Mouse (Mus musculus) lung, postnatal 14 days (tissue): ENCODE data around the gene Ccdc54.

ENCODE experiments used
- DNase-seq: peaks from one replicate; pipeline ENCODE4 v3.0.0; 2021

Ccdc54 gene

DNA sequence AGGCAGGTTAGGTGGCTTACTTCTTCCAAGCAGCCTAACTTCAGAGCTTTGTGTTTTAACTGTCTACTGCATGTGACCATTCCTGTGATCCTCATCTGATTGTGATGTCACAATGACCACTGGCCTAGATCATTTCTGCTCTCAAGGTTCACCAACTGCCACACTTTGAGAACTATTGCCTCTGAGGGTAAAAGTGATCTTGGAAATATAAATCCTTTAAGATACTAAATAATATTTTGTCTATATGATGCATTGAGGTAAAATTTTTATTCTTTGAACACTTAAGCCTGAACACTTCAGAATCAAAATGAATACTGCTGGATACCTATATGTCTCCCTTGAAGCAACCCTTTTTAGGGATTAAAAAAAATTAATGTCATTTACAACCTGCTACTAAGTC, at the start of gene Ccdc54:
Gene Ccdc54, minus strand, starts transcription at position 101 of the 400 bp plus-strand sequence.
- DNase-seq = no peak

DNA sequence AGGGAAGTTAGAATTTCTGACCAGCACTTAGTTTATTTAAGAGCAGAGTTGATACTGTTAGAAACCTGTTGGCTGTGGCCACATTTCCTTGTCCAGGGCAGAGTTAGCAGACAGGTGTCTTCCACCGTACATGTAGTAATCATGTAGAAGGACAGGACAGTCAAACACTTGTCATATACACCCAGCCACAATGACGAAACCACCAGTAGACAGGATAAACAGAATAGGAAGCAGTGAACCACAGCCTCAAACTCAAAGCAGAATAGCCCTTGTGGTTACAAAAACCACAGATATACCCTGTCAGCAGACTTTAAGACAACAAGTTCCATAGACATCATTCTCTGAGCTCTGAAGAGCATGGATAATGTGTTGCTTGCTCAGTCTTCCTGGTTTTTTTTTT, 41.6 kb upstream of the Ccdc54 start:
- DNase-seq = no peak

DNA sequence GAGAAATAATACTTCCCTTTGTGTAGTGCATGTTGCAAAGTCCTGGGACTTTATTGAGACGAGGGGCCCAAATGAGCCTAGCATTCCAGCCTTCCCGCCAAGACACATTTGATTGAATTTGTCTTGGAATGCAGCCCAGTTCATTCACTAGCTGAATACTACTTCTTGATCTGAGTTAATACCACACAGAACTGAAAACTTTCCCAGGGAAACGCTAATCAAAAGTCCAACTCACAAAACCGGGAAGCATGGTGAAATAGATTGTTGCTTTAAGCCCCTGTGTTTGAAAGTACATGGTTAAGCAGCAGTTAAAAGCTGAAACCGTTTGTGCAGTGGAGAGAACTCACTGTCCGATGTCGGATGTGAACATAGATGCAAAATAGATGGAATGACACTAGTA, 24.6 kb upstream of the Ccdc54 start:
- DNase-seq = no peak

DNA sequence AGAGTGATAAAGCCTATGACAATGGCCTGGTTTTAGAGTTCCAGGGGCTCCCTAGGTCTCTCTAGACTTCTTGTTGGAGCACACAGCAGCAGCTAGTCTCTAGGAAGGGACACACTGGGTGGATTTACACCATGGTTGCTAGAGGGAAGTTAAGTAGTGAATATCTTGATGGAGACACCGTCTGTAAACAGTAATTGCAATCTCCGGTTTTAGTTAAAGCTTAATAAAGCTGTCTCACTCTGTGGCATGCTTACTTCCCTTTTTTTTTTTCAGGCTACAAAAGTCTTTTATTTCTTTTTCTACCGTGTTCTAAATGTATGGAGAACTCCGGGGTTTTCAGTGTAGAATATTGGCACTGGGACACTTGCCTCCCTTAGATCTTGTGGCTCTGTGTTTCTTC, 22.0 kb upstream of the Ccdc54 start:
- DNase-seq = no peak

DNA sequence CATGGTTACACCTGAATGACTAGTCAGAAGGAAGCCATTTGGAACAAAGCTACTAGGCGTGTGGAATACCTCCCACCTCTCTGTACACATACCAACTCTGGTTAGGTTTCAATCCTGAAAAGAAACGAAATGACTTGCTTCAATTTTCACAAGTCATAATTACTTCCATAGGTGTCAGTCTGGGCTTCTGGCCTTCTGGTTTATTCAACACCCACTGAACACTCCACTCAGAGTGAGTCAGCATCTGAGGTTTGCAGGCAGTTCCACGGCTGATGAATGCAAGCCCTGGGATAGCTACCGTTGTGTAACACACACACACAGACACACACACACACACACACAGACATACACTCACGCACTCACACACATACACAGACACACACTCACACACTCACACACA, 19.6 kb upstream of the Ccdc54 start:
- DNase-seq = no peak

DNA sequence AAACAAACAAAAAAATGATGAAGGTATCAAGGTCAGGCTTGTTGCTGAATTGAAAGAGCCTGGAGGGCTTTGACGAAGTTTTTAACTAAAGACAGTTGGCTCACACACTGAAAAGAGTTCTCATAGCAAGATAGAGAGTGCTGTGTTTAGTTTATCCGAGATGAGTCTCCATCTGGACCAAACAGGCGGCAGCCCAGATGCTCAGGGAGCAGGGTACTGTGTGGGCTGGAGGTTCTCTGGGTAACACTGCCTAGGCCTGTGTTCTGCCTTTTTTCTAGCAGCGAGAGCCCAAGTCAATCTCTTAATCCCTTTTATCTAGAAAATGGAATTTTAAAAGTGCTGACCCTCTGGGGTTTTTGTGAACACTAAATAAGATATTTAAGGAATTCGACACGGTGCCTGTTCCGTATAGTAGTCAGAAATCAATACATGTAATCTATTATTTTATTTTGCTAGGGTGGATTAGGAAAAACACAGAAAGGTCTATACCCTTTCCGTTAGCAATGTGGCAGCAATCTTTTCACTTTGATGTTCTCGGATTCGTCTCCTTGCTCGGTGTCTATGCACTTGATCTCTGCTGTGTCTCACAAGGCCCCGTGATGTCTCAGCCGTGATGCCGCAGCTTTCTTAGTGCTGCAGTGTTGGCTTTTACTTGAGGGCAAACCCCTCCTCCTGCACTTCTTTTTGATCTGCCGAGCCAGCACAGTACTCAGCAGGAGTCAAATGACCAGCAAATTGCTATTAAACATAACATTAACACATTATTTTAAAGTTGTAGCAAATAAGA, 17.0 kb upstream of the Ccdc54 start:
- no peak for DNase-seq

DNA sequence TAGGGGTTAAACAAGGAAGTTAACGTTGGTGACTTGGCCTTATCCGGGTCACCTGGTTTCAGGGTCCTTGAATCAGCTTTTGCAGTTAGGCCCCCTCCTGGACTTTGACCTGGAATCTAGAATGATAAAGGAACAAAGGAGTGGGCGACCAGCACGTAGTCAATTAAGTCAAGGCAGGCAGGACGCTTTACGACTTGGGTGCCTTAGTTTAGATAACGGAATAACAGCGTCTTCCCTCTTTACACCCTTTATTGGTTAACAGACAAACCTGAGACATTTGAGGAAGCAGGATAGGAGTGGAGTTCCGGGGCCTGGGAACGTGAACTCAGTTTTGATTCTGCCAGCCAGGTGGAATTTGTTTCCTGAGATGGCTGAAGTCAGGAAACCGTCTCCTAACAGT, 13.9 kb upstream of the Ccdc54 start:
- DNase-seq = no peak

DNA sequence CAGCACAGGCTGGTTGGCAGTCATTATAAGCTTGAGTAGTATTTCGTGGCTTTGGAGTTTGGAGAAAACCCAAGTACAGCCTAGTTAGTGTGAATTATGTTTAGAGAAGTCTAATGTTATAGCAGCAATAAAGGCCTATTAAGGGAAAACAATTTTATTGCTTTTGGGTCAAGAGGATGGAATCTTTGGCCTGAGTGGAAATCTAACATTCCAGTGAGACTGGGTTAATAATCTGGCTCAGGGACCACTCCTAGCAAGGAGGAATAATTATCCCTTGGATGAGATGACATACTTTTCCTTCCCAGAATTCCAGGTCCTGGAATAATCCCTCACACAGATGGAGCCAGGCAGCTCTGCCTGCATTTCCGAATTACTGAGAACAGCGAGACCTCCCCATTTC, 11.0 kb upstream of the Ccdc54 start:
- DNase-seq = no peak

DNA sequence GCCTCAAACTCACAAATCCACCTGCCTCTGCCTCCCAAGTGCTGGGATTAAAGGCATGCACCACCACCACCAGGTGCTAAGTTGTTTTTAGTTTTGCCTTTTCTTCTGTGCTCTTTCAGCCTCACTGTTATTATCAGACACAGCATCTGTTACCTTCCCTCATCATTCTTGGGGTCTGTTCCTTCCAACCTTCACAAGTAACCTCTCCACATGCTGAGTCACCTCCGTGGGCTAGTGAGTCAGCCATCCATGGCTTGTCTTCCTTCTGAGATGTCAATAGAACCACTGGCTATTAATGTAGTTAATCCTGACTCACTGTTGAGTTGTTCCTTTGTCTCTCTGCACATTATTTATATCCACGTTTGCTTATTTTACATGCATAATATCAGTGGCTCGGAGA, 9.7 kb upstream of the Ccdc54 start:
- no peak for DNase-seq

DNA sequence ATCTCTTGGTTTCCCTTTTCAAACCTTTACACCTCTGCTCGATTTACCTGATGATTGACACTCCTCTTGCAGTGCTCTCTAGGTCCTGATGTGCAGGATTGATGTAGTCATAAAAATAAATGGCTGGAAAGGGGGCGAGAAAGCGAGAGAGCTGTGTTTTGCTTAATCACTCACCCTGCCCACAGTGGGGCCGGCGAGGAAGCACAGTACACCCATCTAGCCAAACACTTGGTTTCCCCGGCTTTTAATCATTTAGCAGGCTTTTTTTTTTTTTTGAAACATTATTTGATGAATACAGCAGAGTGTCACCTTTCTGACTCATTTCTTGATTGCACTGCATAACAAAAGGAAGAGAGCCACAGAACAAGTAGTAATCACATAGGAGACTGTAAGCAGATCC, 5.7 kb upstream of the Ccdc54 start:
- DNase-seq = no peak

DNA sequence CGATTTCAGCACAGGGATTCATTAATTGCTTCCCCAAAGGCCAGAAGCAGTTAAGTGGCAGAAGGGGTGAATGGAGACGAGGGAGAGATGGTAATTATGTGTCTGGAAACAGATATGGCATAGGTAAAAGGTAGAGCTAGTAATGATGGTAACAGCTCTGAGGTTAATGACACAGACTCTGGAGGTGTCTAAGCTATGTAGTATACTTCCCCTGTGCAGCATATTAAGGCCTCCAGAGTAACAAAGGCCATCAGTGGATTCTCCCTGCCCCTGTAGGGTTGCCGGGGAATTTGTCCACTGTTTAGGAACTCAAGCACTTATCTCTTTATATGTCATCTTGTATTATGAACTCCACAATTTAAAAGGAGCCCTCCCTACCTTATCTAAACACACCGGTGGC, 5.2 kb upstream of the Ccdc54 start:
- no peak for DNase-seq

DNA sequence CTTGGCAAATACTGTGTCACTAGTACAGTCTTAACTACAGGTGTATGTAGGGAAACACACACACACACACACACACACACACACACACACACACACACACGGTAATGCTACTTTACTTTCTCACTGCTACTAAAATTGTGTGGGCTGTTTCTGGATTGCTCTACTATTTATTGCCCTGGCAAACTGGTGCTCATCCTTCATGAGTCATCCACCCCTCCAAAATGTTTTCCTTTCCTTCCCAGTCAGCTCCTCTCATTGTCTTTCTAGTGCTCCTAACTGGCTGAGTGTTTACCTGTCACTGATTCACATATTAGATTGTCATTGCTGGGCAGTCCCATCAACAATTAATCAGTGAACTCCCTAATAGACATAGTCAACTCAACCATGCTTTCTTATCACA, 3.9 kb upstream of the Ccdc54 start:
- DNase-seq = no peak

DNA sequence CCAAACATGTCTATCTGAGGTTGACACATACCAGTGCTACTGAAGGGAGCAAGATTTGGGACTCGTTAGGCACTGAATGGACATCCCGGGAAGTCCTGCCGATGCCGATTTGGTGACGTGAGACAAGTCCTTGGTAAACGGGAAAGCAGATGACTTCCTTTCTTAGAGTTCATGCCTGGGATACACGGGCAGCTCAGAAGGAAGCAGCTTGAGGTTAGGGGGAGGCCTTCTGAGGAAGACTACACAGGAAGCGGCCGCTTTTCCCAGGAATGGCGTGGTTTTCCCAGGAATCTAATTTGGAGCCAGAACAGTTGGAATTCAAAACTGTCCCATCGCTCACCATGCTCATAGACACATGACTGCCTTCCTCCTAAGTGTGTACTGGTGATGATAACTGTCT, 2.4 kb upstream of the Ccdc54 start:
- no peak for DNase-seq

DNA sequence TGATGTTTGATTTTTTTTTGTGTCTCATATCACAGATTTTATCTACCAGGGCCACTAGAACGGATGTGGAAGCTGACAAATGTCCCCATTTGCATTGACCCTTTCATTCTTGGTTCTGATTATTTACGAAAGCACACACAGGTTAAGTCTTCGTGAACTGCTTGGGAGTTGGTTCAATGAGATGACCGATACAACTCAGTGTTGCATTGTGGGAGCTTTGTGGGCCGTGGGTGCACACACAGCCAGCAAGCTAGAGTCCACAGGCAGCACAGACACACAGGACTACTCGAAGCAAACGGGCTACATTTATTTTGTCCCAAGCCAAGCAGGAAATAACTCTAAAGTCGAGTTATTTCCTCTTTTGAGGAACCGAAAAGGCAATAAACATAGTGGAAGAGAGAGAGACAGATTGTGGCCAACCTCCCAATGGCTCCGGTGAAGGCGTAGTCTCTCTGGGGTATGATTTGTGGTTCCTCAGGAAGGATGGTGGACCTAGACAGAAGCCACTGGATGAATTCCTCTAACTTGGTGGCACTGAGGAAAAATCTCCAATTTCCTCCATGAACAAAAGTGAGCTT, 1.3 kb downstream of the Ccdc54 start:
- no peak for DNase-seq

DNA sequence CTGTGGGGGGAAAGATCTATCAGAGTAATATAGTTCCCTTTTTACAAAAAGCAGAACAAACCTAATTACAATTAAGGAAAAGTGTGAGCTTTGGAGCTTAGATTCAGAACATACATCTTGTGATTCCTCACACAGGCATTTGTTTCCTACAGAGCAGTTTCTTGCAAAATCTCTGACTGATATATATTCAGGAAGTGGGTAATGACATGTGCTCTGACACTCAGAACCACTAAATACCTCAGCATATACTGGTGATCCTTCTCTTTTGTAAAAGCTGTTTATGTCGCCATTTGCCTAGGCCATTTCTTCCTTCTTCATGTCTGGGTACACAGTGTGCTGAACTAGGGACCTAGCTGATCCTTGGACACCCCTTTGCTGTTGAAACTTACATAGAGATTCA, 2.8 kb downstream of the Ccdc54 start:
- DNase-seq = no peak

DNA sequence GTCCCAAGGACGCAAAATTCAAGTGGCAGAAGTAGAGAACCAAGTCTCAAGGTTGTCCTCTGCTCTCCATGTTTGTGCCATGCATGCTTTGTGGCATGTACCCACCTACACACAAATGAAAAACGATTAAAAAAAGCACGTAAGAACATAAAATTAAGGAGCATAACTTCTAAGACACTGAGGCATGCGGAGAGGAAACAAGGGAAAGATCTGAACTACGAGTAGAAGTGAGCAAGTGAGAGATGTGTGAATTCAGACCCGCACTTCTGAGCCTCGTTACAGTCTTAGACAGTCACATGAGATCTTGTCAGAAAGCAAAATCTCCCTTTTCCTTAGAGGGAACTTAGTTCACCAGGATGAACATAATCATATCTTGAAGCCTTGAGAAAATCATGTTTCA, 3.8 kb downstream of the Ccdc54 start:
- no peak for DNase-seq

DNA sequence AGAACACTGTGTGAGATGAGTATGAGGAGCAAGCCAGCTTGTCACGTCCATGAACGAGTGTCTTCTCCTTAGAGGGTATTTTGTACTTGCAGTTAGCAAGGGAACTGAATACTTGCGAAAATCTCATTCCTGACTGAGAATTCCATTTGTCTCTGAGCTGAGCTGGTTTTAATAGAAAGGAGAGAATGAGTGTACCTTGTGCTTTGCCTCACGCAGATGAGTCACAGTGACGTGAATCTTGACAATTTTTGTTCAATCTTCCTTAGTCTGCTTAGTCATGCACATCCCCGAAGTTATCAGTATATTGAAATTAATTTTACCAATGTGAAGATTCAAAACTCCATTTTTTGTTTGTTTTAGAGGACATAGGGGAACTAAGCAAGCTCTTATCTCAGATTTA, 12.6 kb downstream of the Ccdc54 start:
- no peak for DNase-seq

DNA sequence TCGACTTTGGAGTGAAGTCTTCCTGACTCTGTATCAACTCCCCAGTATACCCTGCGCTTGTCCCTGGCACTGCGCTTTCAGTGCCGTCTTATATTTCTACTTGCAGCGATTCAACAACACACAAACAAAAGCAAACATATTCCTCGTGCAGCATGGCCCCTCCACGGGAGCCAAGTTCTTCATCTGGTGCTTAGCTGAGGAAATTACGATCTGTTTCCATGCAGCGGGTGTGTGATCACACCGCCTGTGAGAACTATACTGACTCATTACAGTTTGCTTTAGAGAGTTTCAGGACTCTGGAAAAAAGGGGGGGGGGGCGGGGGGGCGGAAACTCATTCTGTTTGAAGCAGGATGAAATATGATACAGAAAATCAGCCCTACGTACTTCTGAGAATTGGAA, 18.4 kb downstream of the Ccdc54 start:
- no peak for DNase-seq

DNA sequence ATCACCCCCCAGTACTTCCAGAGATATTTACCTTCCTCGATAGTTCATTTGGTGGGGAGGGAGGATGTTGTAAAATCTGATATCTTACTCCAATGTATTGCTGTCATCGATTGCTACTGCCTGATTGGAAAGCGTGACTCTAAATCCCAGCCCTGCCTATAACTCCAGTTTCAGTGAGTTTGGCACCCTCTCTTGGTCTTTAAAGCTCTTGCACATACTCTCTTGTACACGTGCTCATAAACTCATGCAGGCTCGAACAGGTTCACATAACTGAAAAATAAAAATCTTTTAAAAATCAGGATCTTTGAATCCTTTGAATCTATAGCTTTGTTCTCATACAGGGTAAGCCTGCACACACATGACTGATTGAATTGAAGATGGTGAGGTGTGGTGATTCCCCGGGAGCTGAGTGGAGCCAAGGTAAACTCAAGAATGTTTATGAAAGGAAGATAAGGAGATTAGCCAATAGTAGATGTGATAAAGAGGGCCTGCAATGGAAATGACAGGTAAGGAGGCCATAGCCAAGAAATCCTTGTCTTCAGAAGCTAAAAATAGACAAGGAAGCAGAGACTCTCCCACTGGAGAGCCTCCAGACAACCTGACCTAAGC, 31.7 kb downstream of the Ccdc54 start:
- DNase-seq = no peak

DNA sequence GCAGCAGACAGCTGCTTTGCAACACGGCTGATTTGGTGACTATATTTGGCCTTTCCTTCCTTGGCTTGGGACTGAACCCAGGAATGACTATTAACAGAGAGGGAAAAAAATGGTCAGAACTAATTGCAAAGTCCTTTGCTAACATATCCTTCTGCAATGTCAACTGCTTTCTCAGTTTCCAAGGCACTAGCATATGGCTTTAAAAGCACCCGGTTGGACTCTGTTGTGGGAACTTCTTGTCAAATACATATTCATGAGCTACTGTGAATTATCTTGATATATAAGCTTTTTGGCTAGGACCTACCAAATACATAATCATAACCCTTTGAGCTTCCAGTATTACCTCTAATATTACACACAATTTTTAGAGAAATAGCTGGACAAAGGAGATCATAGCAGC, 37.1 kb downstream of the Ccdc54 start:
- no peak for DNase-seq

DNA sequence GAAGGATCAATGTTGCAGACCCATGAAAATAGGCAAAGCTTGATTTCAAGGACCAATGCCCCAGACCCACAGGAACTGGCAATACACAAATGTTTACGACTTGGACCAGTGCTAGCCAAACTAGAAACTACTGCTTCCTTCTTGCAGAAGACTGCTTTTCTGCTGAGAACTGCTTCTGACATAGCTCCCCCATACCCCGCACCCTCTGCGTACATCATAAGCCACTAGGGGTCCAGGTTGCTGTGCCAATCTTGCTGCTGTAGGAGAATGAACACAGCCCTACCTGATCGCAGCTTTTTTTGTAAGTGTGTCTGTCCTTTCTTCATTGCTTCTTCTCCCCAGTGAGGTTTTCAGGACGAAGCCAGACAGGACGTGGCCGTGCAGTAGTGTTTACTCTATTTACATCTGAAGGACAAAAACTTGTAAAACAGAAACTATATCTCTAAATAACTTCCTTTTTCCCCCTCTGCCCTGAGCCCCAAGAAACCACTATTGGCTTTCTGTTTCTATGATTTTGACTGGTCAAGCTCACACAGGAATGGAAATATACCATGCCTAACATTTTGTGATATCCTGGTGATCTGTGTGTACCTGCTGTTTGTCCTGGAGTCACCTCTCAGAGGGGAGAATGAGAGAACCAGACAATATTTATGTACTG, 39.0 kb downstream of the Ccdc54 start:
- DNase-seq = no peak

DNA sequence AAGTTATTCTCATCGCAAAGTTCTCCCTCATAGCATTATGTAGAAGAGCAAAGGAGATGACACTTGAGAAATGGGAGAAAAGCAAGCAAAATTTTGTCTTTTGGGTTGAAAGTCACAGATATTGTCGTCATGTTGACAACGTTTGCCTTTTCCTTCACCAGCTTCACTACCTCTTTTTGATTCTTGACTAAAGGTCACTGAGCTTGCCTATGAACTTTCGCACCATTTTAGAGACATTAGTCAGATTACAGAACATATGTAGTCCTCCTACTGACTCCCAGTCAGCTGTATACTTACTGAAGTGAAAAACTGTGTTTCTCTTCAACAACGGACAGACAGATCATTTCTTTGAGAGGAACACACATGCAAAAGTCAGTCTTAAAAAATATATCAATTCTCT, 40.0 kb downstream of the Ccdc54 start:
- DNase-seq = no peak

DNA sequence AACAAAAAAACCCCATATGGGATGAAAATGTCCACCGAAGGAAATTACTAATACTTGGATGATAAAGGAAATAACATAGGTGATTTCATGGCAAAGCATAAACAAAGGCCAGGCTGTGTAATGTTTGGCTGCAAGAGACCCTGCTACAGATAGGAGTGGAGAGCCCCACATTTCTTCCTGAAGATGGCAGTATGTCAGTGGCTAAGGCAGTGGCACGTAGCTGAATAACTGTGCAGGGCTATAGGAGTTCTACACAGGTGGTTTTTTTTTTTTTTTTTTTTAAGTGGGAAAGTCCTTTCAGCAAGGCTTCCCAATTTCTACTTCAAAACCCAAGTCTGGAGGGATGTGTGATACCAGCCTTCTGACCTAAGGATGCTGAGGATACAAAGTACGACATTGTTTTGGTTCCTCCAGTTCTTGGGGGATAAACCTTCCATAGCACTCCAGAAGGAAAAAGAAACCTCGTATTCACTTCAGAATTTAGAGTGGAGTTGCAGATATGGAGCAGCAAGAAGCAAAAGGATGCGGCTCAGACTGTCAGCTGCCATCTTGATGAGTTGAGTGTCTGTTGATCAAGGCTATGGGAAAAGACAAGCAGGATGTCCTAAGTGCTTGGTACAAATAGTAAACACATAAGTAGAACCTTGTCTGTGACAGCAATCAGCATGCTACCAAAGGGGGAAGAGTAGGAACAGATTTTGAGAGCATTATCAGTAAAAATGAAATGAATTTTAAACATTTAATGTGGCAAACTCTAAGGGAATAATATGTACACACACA, 48.2 kb downstream of the Ccdc54 start:
- DNase-seq = no peak
